Mouse (Mus musculus): Measurements from ENCODE around the gene Trim9.

The Trim9 gene

DNA sequence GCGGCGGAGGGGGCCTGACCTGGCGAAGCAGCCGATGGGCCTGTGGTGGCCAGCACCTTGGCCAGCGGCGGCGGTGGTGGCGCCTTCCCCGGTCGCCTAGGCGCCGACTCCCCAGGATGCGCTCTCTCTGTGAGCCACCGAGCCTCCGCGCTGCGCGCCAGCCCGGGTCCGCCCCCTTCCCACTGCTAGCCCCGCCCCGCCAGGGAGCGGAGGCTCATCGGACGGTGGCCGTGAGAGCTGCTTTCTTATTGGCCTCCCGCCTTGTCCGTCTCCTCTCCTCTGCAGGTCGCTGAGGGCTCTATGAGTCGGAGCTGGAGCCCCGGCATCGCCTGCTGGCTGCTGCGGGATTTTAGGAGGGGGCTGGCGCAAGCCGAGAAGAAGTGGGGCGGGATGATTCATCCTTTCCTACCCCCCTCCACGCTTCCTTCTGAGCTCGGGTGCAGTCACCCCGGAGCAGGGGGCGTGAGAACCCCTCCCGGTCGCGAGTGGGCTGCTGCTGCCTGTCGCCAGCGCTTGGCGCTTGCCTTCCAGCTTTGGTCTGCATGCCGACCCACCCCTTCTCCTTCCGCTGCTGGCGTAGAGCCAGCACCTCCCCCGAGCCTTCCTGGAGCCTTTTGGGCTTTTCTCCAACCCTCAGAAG, at the start of gene Trim9:
Trim9 (minus strand) TSS at position 413 of the 640 bp plus-strand sequence.
- peak; percentile 95 for DNase-seq (ENCODE audit: low spot score)

GRCm38 (mm10) chr12:70395061-70395460, 47.6 kb upstream of the Trim9 start:
- DNase-seq (ENCODE audit: low spot score) = peak; percentile 40

- no peak for DNase-seq (ENCODE audit: low spot score)
These were observed 43.8 kb upstream of the Trim9 start for GRCm38 (mm10) chr12:70391236-70391635.

DNA sequence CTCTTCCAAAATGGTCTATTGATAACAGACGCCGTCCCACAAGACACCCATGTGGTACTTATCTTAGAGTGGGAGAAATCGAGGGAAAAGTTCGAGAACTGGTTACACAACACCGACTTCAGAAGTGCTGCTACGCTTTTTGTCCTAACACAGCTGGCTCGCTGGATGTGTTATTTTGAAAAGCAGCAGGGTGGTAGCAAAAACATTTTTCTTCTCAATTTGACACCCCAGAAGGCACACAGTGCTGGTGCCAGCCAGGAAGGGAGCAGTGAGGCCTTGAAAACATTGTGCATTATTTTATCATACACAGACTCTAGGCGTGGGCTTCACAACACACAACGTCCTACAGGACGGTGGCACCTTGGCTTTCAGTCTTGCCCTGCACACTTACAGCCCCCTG, 27.6 kb upstream of the Trim9 start:
- no peak for DNase-seq (ENCODE audit: low spot score)

DNA sequence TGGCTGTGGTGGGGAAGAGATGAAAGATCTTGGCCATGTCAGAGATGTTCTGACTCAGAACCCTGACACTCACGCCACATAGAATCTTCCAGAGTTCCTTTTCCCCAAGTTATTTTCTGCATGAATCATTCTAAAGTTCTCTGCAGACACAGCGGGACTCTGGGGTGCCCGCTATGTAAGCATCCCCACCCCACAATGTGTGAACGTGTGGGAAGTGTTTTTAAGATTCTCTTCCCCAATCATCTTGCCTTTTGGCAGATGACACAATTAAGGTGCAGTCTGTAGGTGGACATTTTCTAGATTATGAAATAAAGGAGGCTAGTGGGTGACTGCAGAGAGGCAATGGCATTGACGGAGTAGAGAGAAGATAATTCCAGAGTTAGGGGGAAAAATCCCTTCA, 25.5 kb upstream of the Trim9 start:
- no peak for DNase-seq (ENCODE audit: low spot score)

DNA sequence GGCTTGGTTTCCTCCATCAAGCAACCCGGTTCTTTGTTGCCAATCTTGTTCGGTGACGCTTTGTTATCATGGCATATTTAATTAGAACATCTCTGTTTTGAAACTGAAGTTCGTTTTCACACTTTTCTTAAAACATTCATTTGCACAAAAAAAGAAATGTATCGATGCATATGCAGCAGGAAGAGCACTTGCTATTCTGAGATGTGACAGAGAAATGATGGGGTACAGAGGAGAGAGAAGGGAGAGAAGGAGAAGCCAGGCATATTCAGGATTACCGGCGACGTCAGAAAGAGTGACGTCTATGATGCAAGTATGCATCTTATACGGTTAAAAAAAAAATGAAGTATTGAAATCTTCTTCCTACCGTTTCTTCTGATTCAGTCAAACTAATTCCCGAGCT, 21.9 kb upstream of the Trim9 start:
- no peak for DNase-seq (ENCODE audit: low spot score)

- no peak for DNase-seq (ENCODE audit: low spot score)
These were observed 21.4 kb upstream of the Trim9 start for GRCm38 (mm10) chr12:70368820-70369219.

- peak; percentile 63 for DNase-seq (ENCODE audit: low spot score)
These were observed 20.2 kb upstream of the Trim9 start for GRCm38 (mm10) chr12:70367326-70368248.

- DNase-seq (ENCODE audit: low spot score) = no peak
These were observed 15.6 kb upstream of the Trim9 start for GRCm38 (mm10) chr12:70363016-70363415.

GRCm38 (mm10) chr12:70360276-70360675, 12.9 kb upstream of the Trim9 start:
- no peak for DNase-seq (ENCODE audit: low spot score)

DNA sequence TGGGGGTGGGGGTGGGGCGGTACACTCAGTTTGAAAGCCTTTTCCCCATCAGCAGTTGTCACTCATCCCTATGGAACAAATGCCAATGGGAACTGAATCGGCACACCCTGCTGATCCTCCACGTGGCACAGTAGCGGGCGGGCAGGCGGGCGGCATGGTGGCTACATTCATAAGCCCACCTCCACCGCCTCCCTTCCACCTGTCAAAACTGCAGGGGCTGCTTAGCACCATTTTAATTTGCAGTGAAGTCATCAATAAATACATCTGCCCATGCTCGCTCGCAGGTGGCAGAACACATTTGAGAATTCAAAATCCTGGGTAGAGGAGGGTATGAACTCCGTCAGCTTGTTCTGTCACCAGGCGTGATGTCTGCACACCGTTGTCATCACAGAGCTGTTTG, 12.0 kb upstream of the Trim9 start:
- no peak for DNase-seq (ENCODE audit: low spot score)

DNA sequence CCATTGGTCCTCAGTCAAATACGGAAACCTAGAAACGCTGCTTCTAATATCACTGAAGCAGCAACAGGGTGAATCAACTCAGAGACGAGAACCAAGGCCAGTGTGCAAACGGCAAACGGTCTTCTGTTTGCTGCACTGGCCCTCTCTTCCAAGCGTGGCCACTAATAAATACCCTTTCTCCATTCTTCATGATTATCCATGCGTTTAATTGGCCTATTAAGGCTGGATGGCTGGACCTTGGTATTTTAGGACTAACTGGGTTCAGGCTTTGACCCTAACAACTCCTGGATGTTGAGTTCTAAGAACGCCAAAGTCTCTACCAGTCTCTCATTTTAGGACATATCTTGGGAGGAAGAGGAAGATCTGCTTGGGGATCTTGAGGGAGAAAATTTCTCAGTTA, 7.5 kb upstream of the Trim9 start:
- no peak for DNase-seq (ENCODE audit: low spot score)

GRCm38 (mm10) chr12:70350490-70350889, 3.1 kb upstream of the Trim9 start:
- no peak for DNase-seq (ENCODE audit: low spot score)

DNA sequence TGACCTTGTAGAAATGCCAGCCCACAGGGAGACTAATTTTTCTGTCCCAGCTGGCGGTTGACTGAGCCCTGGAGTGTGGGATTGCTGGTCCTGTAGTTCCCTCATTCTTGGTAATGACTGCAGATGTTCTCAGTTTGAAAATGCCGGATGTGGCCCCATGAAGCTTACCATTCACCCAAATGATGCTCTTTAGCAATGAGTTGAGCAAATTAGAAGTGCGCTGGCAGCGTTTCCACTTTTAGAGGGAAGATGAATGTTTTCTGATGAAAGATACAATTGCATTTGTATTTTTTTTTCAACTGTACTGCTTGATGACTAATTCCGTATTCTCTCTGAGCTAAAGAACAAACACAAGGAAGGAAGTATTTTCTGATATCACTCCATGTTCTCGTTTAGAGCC, 2.4 kb upstream of the Trim9 start:
- DNase-seq (ENCODE audit: low spot score) = no peak

- no peak for DNase-seq (ENCODE audit: low spot score)
These were observed 612 bp upstream of the Trim9 start for GRCm38 (mm10) chr12:70348026-70348425.

DNA sequence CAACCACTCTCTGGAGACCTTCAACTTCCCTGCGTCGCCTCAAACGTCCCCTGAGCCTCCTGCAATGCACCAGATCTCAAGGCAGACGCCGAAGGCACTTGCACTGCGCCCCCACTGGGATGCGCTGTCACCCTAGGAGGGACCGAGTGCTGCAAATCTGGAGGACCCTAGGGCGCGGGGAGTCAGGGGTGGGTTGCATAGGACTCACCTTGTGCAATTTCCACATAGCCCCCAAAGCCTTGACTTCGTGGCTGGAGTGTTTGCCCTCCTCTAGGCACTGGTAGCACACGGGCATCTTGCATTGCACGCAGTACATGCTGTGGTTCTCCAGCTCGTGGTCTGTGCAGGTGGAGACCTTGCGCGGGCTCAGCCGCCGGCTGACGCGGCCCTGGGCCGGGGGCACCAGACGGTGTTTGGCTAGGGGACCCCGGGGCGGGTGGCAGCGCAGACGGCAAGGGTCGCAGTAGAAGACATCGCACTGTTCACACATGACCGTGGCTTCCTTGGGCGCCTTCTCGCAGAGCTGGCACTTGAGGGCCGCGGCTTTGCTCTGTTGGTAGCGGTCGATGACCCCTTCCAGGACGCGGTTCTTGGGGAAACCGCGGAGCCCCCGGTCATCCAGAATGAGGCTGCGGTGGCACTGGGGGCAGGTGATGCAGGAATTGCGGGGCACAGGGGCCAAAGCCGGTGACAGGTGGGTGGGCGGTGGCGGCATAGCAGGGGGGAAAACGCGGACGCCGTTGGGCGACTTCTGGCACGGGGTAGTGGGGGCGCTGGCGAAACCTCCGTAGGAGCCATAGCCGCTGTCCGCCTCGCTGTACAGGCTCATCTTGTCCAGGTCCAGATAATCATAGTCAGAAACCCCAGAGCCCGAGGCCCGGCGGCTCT, 1.0 kb downstream of the Trim9 start:
- DNase-seq (ENCODE audit: low spot score) = peak; percentile 8

GRCm38 (mm10) chr12:70345531-70346138, 1.8 kb downstream of the Trim9 start:
- DNase-seq (ENCODE audit: low spot score) = no peak

GRCm38 (mm10) chr12:70335176-70335575, 12.2 kb downstream of the Trim9 start:
- DNase-seq (ENCODE audit: low spot score) = no peak

DNA sequence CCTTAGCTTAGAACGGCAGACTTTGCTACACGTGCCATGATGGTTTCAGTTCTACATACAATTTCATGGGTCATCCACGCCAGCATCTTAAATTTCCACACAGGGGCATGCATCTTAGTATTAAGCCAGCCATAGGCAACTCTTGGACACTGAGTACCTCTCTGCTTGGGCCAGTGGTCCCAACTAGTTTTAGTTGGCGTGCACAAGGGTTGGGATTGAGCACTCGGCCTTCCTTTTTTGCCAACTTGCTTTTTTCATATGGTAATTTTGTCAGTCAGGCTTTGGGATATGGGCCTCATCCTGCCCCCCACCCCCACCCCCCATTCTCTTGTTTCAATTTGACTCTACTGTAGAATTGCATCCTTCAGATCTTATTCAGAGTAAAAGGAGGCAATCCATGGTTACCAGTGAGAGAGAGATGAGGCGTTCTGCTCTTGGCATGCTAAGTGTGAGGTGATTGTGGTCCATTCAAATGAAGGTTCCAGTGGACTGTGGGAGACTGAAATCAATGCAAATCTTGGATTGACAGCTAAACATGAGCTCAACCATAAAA, 14.1 kb downstream of the Trim9 start:
- DNase-seq (ENCODE audit: low spot score) = no peak

DNA sequence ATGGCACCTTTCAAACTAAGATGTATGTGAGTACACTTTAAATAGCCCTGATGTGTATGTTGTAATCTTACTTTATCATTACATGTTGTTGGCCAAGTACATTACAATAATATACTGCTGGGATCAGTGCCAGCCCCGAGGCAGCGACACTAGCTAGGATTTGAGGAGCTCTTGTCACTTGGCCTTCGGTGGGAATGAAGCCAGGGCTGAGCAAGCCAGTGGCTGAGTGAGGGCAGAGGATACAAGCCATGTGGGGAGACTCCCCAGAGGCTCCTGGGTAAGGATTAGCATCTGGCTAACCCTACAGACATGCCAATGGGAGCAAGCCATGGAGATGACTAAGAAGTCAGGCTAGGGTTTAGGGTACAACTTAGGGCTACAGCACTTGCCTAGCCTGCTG, 18.4 kb downstream of the Trim9 start:
- DNase-seq (ENCODE audit: low spot score) = no peak

DNA sequence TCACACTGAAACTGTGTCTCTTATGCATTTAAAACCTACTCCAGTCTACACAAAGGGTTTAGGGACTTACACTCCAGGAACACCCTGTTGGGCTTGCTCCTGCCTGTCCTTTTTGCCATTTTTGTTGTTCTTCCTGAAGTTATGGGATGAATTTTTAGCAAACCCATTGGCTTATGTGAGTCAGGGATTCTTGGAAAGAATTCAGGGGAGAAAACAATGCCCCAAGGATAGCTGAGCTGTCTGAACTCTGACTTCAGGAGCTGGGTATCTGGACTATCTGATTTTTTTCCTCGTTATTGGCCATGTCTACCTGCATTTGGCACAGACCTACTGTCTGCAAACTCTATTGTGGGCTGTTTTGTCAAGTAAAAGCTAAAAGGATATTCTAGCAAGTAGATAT, 20.5 kb downstream of the Trim9 start:
- no peak for DNase-seq (ENCODE audit: low spot score)

DNA sequence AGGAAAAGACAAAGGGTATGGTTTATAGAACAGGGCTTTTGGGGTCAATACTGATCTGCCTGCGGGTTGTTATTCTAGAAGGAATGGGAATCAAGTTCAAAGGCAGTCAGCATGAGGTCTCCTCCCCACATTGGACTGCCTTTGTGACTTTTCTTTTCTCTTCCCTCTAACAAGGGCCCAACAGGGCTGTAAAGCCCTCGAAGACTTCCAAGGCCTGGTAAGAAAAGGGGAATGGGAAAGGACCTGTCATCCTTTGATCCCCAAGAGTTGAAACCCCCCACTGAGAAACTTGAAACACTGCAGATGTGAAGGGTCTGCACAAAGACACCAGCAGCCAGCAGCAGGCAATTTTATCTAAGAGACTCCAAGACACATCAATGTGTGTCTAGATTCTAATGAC, 21.0 kb downstream of the Trim9 start:
- no peak for DNase-seq (ENCODE audit: low spot score)
